Mouse (Mus musculus): Measurements from ENCODE around the gene Shisal2b. TPM values are rescaled to one million over a fixed set of nuclear protein-coding genes. Genes with fewer than 3 reads are reported as not detected.

Shisal2b gene
- polyA plus RNA-seq, 1 experiment from 2014 or later: 0.43 TPM

GRCm38 (mm10) chr13:104821908-104822307 lies 41.8 kb downstream of the Shisal2b start:
- WGBS: 88% methylated on average over 1 of the region's 1 CpGs

GRCm38 (mm10) chr13:104821192-104821591 lies 42.5 kb downstream of the Shisal2b start:
- Histone ChIP-seq H3K9me3 (replicated peaks; ENCODE audit: control insufficient read depth, low read length) (no peaks in the 10 kb centered on the region), H3K27me3 (ENCODE audit: control insufficient read depth, insufficient read depth, low read length) (no peaks in the 10 kb centered on the region), H3K27ac (ENCODE audit: low read length) (no peak overlapping the region), H3K4me1 (ENCODE audit: control insufficient read depth, insufficient read depth, low read length) (peaks cover 6% of the 10 kb centered on the region), H3K9ac (ENCODE audit: low read length) (no peak overlapping the region), H3K36me3 (ENCODE audit: control insufficient read depth, insufficient read depth, low read length) (no peaks in the 10 kb centered on the region), H3K4me3 (replicated peaks; ENCODE audit: low read length) (no peak overlapping the region), H3K4me2 (ENCODE audit: low read depth, low read length) (no peak overlapping the region)
- no peak for ATAC-seq (ENCODE audit: insufficient read depth, low FRiP score)

More at GRCm38 (mm10) chr13:104821908-104822307, 41.8 kb downstream of the Shisal2b start:
- Histone ChIP-seq H3K27ac (ENCODE audit: low read length) (no peak overlapping the region), H3K4me3 (replicated peaks; ENCODE audit: low read length) (no peak overlapping the region), H3K27me3 (ENCODE audit: control insufficient read depth, insufficient read depth, low read length) (no peaks in the 10 kb centered on the region), H3K9me3 (replicated peaks; ENCODE audit: control insufficient read depth, low read length) (no peaks in the 10 kb centered on the region), H3K4me1 (ENCODE audit: control insufficient read depth, insufficient read depth, low read length) (peaks cover 5% of the 10 kb centered on the region), H3K4me2 (ENCODE audit: low read depth, low read length) (no peak overlapping the region), H3K9ac (ENCODE audit: low read length) (no peak overlapping the region), H3K36me3 (ENCODE audit: control insufficient read depth, insufficient read depth, low read length) (peaks cover under 1% of the 10 kb centered on the region; the same call in 1 of the 2 replicates)
- no peak for ATAC-seq (ENCODE audit: insufficient read depth, low FRiP score)

DNA sequence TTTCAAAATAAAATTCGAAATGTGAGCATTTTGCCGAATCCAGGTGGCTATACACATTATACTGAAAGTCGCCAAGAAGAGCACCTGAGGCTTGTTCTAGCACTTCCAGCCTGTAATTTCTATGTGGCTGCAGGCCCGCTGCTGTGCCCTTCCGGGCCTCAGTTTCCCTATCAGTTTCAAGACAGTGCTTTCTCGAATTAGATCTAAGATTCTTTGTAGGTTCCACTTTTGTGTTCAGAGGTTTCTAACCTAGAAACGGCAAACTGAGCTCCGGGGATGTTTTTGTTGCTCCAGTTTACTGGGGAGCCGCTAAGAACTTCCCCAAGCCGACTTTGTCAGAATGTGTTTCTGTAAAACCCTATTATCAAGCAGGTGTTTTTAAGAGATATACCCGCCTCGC lies 46.0 kb downstream of the Shisal2b start:
- H3K36me3 ChIP-seq (ENCODE audit: control insufficient read depth, insufficient read depth, low read length): no peaks in the 10 kb centered on the region
- H3K9me3 ChIP-seq (replicated peaks; ENCODE audit: control insufficient read depth, low read length): no peaks in the 10 kb centered on the region
- ATAC-seq (ENCODE audit: insufficient read depth, low FRiP score): no peak
- H3K27me3 ChIP-seq (ENCODE audit: control insufficient read depth, insufficient read depth, low read length): no peaks in the 10 kb centered on the region
- H3K27ac ChIP-seq (ENCODE audit: low read length): no peak overlapping the region
- H3K4me1 ChIP-seq (ENCODE audit: control insufficient read depth, insufficient read depth, low read length): peaks cover 9% of the 10 kb centered on the region
- peak overlapping the region; percentile 70 for H3K4me2 ChIP-seq (ENCODE audit: low read depth, low read length)
- 46% methylated on average over 12 of the region's 12 CpGs for WGBS
- H3K4me3 ChIP-seq (replicated peaks; ENCODE audit: low read length): peak overlapping the region; percentile 67
- H3K9ac ChIP-seq (ENCODE audit: low read length): peak overlapping the region; percentile 90

DNA sequence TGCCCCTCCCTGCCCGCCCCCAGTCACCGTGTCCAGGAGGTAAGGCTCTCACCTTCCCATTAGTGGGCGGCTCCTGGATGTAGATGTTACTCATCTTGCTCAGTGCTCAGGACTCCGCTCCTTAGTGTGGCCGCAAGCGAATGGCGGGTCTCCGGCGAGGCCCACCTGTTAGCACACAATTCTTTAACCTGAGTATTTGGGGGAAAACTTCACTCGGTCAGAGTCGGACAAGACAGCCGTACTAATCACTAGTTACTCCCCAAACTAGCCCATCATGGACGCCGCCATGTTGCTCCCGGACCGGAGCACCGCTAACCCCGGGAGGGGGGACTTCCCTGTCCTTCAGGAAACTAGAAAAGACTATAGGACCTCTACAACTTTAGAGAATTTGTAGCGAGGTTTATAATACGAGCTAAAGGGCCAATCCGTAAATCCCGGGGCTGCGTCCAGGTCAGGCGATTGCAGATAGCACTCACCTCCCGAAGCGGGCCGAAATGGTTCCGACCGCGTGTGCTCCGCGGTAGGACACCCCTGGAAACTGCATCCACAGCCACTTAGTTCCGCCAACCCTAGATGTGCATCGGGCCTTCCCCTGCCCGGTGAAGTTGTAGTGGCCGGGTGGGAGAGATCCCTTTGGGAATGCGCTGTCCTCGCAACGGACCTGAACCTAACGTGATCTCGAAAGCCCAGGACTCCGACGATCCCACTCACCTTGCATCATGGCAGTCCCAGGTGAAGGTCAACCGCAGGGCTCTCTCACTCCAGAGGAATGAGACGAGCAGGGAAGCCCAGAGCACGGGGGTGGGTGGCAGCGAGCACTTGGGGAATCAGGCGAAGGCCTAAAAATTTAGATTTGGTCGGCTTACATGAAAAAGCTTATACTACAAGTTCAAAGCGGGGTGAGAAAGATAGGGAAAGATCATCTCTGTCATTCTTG lies 46.8 kb downstream of the Shisal2b start, which contains the start of gene Cwc27:
Cwc27 (minus strand) TSS at position 508 of the 937 bp plus-strand sequence.
- H3K27ac ChIP-seq (ENCODE audit: low read length): peak within 1 kb of the TSS; percentile 89
- no peaks in the 10 kb centered on the region for H3K36me3 ChIP-seq (ENCODE audit: control insufficient read depth, insufficient read depth, low read length)
- H3K9me3 ChIP-seq (replicated peaks; ENCODE audit: control insufficient read depth, low read length): no peaks in the 10 kb centered on the region
- no peaks in the 10 kb centered on the region for H3K27me3 ChIP-seq (ENCODE audit: control insufficient read depth, insufficient read depth, low read length)
- peaks cover 9% of the 10 kb centered on the region for H3K4me1 ChIP-seq (ENCODE audit: control insufficient read depth, insufficient read depth, low read length)
- peak; percentile 94 for ATAC-seq (ENCODE audit: insufficient read depth, low FRiP score)
- WGBS: under 1% methylated on average over 50 of the region's 50 CpGs
- H3K9ac ChIP-seq (ENCODE audit: low read length): peak within 1 kb of the TSS; percentile 90
- H3K4me3 ChIP-seq (replicated peaks; ENCODE audit: low read length): peak within 1 kb of the TSS; percentile 67
- peak within 1 kb of the TSS; percentile 70 for H3K4me2 ChIP-seq (ENCODE audit: low read depth, low read length)

DNA sequence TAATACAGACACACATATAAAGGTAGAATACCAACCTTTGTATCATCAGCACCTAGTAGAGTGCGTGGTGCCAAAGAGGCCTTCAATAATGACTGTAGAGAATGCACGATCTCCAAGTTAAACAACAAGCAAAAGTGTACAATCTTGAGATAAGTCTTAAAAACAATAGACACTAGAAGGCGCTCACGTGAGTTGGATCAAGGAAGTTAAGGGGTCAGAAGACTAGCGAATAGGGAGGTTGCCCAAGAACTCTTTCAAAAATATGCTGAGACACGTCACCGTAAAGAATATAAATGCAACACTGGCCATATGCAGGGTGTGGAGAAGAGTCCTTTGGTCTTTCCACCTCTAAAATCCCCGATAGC lies 47.4 kb downstream of the Shisal2b start:
- H3K27me3 ChIP-seq (ENCODE audit: control insufficient read depth, insufficient read depth, low read length): no peaks in the 10 kb centered on the region
- H3K4me2 ChIP-seq (ENCODE audit: low read depth, low read length): peak overlapping the region; percentile 70
- peak overlapping the region; percentile 67 for H3K4me3 ChIP-seq (replicated peaks; ENCODE audit: low read length)
- H3K9ac ChIP-seq (ENCODE audit: low read length): peak overlapping the region; percentile 90
- ATAC-seq (ENCODE audit: insufficient read depth, low FRiP score): no peak
- H3K4me1 ChIP-seq (ENCODE audit: control insufficient read depth, insufficient read depth, low read length): peaks cover 9% of the 10 kb centered on the region
- 7% methylated on average over 8 of the region's 8 CpGs for WGBS
- H3K9me3 ChIP-seq (replicated peaks; ENCODE audit: control insufficient read depth, low read length): no peaks in the 10 kb centered on the region
- no peaks in the 10 kb centered on the region for H3K36me3 ChIP-seq (ENCODE audit: control insufficient read depth, insufficient read depth, low read length)
- H3K27ac ChIP-seq (ENCODE audit: low read length): peak overlapping the region; percentile 89; the same call in 1 of the 2 replicates

DNA sequence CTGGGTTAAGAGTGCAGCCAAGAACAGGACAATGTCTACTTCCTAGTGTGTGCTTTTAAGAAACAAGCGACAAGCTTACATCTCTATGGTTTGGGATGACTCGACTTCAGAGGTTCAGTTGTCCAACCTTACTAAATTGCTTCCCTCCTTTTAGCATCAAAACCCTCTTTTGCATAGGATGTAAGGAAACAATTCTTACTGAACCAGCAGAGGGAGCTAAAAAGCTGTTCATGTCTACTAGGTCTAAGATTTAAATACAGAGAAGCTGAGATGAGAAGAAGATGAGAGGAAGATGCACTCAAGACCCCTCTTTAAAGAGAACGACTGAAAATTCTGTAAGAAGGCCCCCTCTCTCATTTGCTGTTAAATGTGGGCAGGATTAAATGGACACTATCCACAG lies 58.0 kb downstream of the Shisal2b start:
- Histone ChIP-seq H3K9me3 (replicated peaks; ENCODE audit: control insufficient read depth, low read length) (no peaks in the 10 kb centered on the region), H3K27ac (ENCODE audit: low read length) (no peak overlapping the region), H3K36me3 (ENCODE audit: control insufficient read depth, insufficient read depth, low read length) (0 out of 2 replicates have a peak, but pooled peaks cover 2% of the 10 kb centered on the region), H3K4me2 (ENCODE audit: low read depth, low read length) (no peak overlapping the region), H3K9ac (ENCODE audit: low read length) (no peak overlapping the region), H3K4me1 (ENCODE audit: control insufficient read depth, insufficient read depth, low read length) (no peaks in the 10 kb centered on the region), H3K4me3 (replicated peaks; ENCODE audit: low read length) (no peak overlapping the region), H3K27me3 (ENCODE audit: control insufficient read depth, insufficient read depth, low read length) (no peaks in the 10 kb centered on the region)
- 50% methylated on average over 3 of the region's 3 CpGs for WGBS
- ATAC-seq (ENCODE audit: insufficient read depth, low FRiP score): no peak

DNA sequence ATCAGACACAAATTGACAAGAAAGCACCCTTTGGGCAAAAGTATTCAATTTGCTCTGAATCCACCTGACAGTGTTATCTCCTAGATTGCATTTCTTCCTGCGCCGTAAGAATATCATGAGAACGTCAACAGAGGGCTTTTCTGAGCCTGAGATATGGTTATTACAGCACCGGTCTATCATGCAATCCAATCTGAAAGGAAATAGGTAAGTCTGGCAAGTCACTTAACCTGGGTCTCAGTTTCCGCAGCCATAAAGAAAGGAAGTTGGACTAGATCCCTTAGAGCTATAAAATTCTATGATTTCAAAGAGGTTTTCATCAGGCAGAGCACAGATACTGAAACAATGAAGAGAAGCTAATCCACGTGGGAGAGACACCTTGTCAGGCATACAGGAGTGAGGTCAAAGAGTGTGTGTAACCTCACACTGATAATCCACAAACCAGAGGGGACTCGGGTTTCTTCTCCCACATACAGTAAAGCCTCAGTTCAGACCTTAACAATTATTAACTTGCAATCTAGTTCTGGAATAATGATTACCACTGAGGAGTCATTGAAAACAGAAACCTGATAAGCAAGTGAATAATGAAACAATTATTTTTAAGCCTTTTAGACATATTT lies 64.0 kb downstream of the Shisal2b start:
- 66% methylated on average over 7 of the region's 7 CpGs for WGBS
- ATAC-seq (ENCODE audit: insufficient read depth, low FRiP score): no peak

GRCm38 (mm10) chr13:104799067-104799466 lies 64.6 kb downstream of the Shisal2b start:
- Histone ChIP-seq H3K4me2 (ENCODE audit: low read depth, low read length) (no peak overlapping the region), H3K4me1 (ENCODE audit: control insufficient read depth, insufficient read depth, low read length) (no peaks in the 10 kb centered on the region), H3K9me3 (replicated peaks; ENCODE audit: control insufficient read depth, low read length) (no peaks in the 10 kb centered on the region), H3K4me3 (replicated peaks; ENCODE audit: low read length) (no peak overlapping the region), H3K27ac (ENCODE audit: low read length) (no peak overlapping the region), H3K9ac (ENCODE audit: low read length) (no peak overlapping the region), H3K36me3 (ENCODE audit: control insufficient read depth, insufficient read depth, low read length) (no peaks in the 10 kb centered on the region), H3K27me3 (ENCODE audit: control insufficient read depth, insufficient read depth, low read length) (no peaks in the 10 kb centered on the region)
- no peak for ATAC-seq (ENCODE audit: insufficient read depth, low FRiP score)
- 87% methylated on average over 8 of the region's 8 CpGs for whole genome bisulfite sequencing

More for the DNA sequence above, 64.0 kb downstream of the Shisal2b start:
- Histone ChIP-seq H3K36me3 (ENCODE audit: control insufficient read depth, insufficient read depth, low read length) (no peaks in the 10 kb centered on the region), H3K4me2 (ENCODE audit: low read depth, low read length) (no peak overlapping the region), H3K4me1 (ENCODE audit: control insufficient read depth, insufficient read depth, low read length) (no peaks in the 10 kb centered on the region), H3K27ac (ENCODE audit: low read length) (no peak overlapping the region), H3K9me3 (replicated peaks; ENCODE audit: control insufficient read depth, low read length) (no peaks in the 10 kb centered on the region), H3K9ac (ENCODE audit: low read length) (no peak overlapping the region), H3K4me3 (replicated peaks; ENCODE audit: low read length) (no peak overlapping the region), H3K27me3 (ENCODE audit: control insufficient read depth, insufficient read depth, low read length) (no peaks in the 10 kb centered on the region)
